7 mouse cellular contexts compared by ENCODE assay signal in the genomic region with DNA sequence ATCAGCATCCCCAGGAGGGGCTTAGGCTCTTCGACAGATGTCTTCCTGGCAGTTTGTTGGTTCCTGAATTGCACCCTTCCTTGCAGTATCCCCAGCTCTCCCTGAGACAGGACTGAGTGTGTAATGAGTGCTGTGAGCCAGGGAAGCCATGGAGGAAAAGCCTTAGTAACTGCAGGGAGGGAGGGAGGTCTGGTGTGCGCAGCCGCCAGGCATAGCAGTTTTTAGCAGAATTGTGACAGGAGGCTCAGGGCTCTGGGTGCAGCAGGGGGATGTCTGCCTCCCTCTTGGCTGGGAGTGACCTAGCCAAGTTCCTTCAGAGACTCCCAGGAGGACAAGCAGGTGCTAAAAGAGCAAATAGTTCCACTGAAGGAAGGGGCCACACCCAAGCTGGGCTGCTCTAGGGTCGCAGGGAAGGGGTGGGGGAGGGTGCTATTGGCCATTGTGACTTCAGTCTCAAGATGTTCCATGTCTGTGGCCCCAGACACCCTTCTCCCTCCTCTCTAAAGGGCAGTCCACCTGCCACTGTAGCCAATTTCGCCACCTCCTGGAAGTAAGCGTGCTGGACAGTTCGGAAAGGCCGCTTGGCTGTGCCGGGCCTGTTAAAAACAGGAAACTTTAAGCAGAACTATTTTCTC. TPM values are rescaled to one million over a fixed set of nuclear protein-coding genes. Genes with fewer than 3 reads are reported as not detected.
DNase-seq lines count a peak whose midpoint lies in the region; ATAC-seq lines count a peak whose summit lies in the region.

No protein-coding gene starts in this region.

- H3K4me2 ChIP-seq in midbrain, embryonic 14.5 days (ENCODE audit: low read length), result no peak overlapping the region
- no peak overlapping the region for H3K4me2 ChIP-seq in forebrain, embryonic 16.5 days (ENCODE audit: low read length)

- H3K9me3 ChIP-seq in midbrain, embryonic 10.5 days (replicated peaks), result no peaks in the 10 kb centered on the region
- H3K9me3 ChIP-seq in midbrain, embryonic 14.5 days (ENCODE audit: control insufficient read depth, low read length), result no peaks in the 10 kb centered on the region
- H3K9me3 ChIP-seq in forebrain, embryonic 16.5 days (ENCODE audit: control insufficient read depth, low read length), result no peaks in the 10 kb centered on the region

- H3K27me3 ChIP-seq in midbrain, embryonic 10.5 days (ENCODE audit: low read depth, poor library complexity, severe bottlenecking), result no peaks in the 10 kb centered on the region
- no peaks in the 10 kb centered on the region for H3K27me3 ChIP-seq in midbrain, embryonic 14.5 days (ENCODE audit: control insufficient read depth, insufficient read depth, low read length)
- H3K27me3 ChIP-seq in forebrain, embryonic 16.5 days (replicated peaks; ENCODE audit: control insufficient read depth, insufficient read depth, low read length), result no peaks in the 10 kb centered on the region

- H3K36me3 ChIP-seq in midbrain, embryonic 10.5 days, result no peaks in the 10 kb centered on the region
- no peaks in the 10 kb centered on the region for H3K36me3 ChIP-seq in midbrain, embryonic 14.5 days (ENCODE audit: control insufficient read depth, insufficient read depth, low read length)
- H3K36me3 ChIP-seq in forebrain, embryonic 16.5 days (ENCODE audit: control insufficient read depth, insufficient read depth), result no peaks in the 10 kb centered on the region

- 69% methylated on average over 9 of the region's 9 CpGs for WGBS in midbrain, embryonic 10.5 days
- 75% methylated on average over 9 of the region's 9 CpGs for WGBS in midbrain, embryonic 14.5 days
- WGBS in forebrain, embryonic 16.5 days, result 72% methylated on average over 9 of the region's 9 CpGs

- peak overlapping the region; percentile 49 for H3K27ac ChIP-seq in midbrain, embryonic 10.5 days (replicated peaks)
- H3K27ac ChIP-seq in midbrain, embryonic 14.5 days (replicated peaks; ENCODE audit: low read depth, low read length), result no peak overlapping the region
- peak overlapping the region; percentile 36; the same call in 1 of the 2 replicates for H3K27ac ChIP-seq in forebrain, embryonic 16.5 days (ENCODE audit: low read length)

- no peak overlapping the region for H3K9ac ChIP-seq in midbrain, embryonic 14.5 days (replicated peaks; ENCODE audit: low read length)
- H3K9ac ChIP-seq in forebrain, embryonic 16.5 days (replicated peaks; ENCODE audit: low read depth, low read length), result no peak overlapping the region

- peaks cover 5% of the 10 kb centered on the region; the same call in 1 of the 2 replicates for H3K4me1 ChIP-seq in midbrain, embryonic 10.5 days
- H3K4me1 ChIP-seq in midbrain, embryonic 14.5 days (ENCODE audit: control insufficient read depth, insufficient read depth, low read length), result no peaks in the 10 kb centered on the region
- H3K4me1 ChIP-seq in forebrain, embryonic 16.5 days (replicated peaks; ENCODE audit: control insufficient read depth, insufficient read depth, low read length), result peaks cover 11% of the 10 kb centered on the region

- DNase-seq in midbrain, embryonic 10.5 days (ENCODE audit: low spot score), result no peak
- DNase-seq in midbrain, embryonic 14.5 days, result no peak
- peak; percentile 43 for DNase-seq in kidney, adult 18-20 months
- DNase-seq in Muller cell, postnatal 12 days (ENCODE audit: inconsistent ontology term), result no peak
- DNase-seq in spleen, postnatal 36 days (ENCODE audit: low spot score in 2 of 2), result no peak

- no peak overlapping the region for H3K4me3 ChIP-seq in midbrain, embryonic 10.5 days
- no peak overlapping the region for H3K4me3 ChIP-seq in midbrain, embryonic 14.5 days (replicated peaks; ENCODE audit: low read depth, low read length)
- no peak overlapping the region for H3K4me3 ChIP-seq in forebrain, embryonic 16.5 days (replicated peaks; ENCODE audit: low read length)

- ATAC-seq in midbrain, embryonic 14.5 days (ENCODE audit: low FRiP score, low TSS enrichment), result no peak
- peak; percentile 15; the same call in 1 of the 2 replicates for ATAC-seq in forebrain, embryonic 16.5 days
- ATAC-seq in megakaryocyte progenitor cell, adult 5-6 weeks (replicated peaks; ENCODE audit: poor library complexity), result peak; percentile 36; the same call in 1 of the 2 replicates

RNA-seq across cellular contexts. Expression of a gene that starts 49.0 kb away (rescaled TPM):
- polyA plus RNA-seq in midbrain, embryonic 10.5 days (2016; fragmentation: Nextera tagmentation; extraction: Ambion mirVana), result 2.0 and 3.0 TPM in 2 replicates
- 4.8 and 9.8 TPM in 2 replicates for polyA plus RNA-seq in midbrain, embryonic 14.5 days (2014; fragmentation: Nextera tagmentation; extraction: Ambion mirVana)
- 4.2 and 4.6 TPM in 2 replicates for polyA plus RNA-seq in forebrain, embryonic 16.5 days (2015; fragmentation: Nextera tagmentation; extraction: Ambion mirVana)
- 0.02 TPM in 1 of 2 replicates, not detected in the other for total RNA-seq in megakaryocyte progenitor cell, adult 5-6 weeks (2015)
- not detected in 2 replicates for total RNA-seq in megakaryocyte progenitor cell, adult 5-6 weeks (2017)
